Mouse (Mus musculus) thymus, postnatal 10 days (tissue): ENCODE data around the gene E130218I03Rik.

Source experiments
- DNase-seq, 2 experiments: peaks; one replicate each; pipeline ENCODE4 v3.0.0; 2021; ENCODE audit warnings: low spot score in 2 of 2

The E130218I03Rik gene

DNA sequence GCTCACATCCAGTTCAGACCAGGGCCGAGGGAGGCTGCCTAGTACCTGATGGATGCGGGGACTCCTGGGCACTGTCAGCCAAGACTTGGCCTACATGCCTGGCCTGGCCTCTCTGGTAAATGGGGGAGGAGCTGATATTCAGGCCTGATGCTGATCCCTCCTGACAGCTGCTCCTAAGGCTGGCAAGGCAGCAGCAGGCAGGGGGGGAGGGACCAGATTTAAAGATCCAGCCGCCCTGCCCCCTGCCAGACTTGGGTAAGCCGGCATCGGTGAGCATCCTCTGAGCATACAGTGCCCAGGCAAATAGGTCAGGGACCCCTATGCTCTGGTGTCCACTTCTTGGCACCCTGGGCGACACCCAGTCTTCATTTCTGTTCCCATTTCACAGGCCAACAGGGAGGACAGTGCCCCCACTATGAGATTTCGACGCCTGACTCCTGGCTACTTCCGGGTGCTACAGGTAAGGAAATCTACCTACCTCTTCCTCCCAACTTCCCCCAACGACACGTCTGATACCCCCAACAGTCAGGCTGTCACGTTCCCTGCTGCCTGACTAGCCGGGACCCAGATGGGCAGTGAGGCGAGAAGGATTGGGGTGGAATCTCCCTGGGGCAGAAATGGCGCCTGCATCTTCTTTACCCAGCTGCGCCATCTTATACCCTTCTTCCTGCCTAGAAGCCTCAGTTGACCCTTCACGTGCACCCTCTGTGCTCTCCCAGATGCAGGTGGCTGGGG is at the start of gene E130218I03Rik:
E130218I03Rik (plus strand) TSS at position 147 of the 735 bp plus-strand sequence.
- no peak for DNase-seq

DNA sequence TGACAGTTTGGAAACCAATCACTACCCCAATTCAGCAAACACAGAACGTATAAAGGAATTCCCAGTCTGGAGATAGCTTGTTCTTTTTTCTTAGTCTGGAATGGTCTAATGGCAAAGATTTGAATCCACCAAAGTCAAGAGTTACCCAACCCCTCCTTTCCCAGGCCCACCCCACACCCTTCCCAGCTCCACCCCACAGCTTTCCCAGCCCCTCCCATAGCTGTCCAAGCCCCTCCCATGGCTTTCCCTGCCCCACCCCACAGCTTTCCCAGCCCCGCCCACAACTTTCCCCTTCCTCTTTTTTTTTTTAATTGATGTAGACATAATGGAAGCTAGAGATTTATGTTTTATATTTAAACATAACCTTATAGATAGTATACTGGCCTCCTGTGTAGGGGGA is 44.1 kb upstream of the E130218I03Rik start:
- no peak for DNase-seq

DNA sequence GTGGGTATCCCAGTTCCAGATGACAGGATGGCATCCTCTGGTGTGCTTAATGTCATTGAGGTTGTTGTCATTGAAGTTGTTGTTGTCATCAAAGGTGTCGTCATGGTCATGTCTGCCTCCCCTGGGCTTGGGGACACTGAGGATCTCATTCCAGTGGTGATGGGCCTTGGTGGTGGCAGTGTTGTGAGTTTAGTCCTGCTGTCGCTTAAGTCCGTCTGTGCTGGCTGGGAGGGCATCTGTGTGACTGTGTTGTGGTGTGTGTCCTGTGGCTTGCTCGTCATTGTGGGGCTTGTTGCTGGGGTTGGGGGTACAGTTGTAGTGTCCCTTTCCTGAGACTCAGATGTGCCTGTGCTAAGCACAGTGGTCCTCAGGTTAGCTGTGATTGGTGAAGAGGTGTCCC is 40.6 kb upstream of the E130218I03Rik start, which contains the start of gene Gm7534:
Gm7534 (minus strand) TSS at position 101 of the 400 bp plus-strand sequence.
- no peak for DNase-seq

DNA sequence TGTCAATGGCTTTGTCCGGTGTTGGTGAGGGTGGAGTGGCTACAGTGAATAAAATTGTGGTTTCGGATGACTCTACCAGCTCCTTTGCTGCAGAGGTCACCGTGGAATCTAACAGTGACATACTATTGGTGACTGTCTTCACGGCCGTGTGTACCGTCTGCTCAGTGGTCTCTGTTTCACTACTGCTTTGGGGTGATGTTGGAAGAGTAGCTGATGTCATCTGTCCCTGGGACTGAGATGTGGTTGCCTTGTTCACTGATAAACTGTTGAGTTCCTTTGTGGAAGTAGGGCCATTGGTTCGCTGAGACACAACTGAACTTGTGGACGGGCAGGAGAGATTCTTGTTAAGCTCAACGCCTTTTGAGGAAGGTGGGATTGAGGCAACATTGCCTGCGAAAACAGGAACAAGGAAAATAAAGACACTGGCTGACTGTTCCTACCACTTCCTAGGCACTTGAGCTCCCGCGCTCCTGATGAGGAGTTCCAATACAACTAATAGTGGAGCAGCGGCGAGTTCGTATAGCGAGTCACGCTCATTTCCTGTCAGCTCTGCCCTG is 40.0 kb upstream of the E130218I03Rik start:
- DNase-seq: no peak

DNA sequence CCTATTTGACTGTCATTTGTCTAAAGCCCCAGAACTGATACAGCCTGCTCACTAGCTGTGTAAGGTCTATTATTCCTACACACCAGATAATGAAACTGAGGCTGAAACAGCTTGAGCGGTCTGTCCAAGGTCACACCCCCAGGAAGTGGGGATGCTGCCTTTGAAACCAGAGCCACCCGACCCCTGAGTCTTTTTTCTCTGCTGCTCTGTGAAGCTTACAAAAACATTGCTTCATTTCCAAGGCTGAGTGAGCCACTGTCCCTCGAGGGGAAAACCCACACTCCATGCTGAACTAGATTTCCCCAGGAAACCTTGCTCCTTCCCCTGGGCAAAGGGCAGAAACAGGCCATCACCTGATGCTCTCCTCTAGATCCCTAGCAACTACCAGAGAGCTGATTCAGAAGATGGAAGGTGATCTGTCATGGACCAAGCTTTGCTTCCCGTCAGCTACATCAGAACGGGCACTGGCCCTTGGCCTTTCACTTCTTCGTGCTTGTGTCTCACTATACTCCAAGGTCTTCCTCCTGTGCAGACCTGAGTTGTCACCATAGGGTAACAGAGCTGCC is 36.9 kb upstream of the E130218I03Rik start:
- no peak for DNase-seq

DNA sequence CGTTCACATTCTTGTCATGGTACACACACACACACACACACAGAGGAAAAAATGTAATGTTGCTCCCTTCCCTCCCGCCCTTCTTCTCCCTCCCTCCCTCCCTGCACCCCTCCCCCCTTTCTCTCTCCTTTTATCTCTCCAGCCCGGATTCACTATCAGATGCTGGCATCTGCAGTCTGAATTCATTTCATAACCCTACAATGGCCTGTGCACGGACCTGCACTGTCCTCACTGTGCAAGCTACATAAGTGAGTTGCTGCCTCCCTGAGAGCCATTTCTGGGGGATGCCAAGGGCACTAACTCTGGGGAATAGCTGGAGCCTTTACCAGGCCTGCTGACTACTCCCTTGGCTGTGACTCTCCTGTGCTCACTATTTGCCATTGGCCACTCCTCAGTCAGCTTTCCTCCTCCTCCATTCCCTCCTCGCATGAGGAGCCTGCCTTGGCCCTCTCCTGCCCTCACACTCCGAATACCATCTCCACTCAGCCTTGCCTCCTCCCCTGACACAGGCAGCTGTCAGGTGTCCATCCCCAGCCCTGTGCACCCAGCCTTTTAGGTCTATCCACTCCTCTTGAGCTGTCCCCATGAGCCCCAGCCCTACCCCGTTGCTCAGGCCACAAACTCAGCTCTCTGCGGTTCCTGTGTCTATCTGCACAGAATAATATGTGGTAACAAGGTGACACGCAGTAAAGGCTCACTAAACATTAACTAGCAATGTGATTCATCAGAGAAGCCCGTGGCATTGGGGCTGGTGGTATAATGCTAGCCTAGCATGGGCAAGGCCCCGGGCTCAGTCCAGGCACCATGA is 20.5 kb upstream of the E130218I03Rik start:
- no peak for DNase-seq

DNA sequence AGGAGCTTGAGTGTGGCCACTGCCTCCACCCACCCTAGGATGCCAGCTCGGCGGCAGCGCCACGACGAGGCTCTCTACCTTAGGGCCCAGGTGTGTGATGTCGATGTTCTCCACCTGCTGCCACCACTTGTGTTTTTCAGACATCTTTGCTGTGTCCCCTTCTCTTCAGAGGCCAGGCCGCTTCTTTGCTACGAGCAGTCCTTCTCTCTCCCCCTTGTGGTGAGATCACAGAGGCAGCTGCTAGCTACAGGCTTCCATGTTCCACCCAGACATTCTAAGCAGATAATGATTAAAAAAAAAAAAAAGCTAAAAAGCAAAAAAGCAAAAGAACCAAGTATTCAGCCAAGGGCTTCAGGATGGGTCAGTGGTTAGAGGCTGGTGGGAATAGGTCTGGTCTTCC is 16.3 kb upstream of the E130218I03Rik start, which contains the start of gene Catsper4:
Catsper4 (minus strand) TSS at position 190 of the 400 bp plus-strand sequence.
- peak in 1 of 2 experiments; percentile 31 for DNase-seq

DNA sequence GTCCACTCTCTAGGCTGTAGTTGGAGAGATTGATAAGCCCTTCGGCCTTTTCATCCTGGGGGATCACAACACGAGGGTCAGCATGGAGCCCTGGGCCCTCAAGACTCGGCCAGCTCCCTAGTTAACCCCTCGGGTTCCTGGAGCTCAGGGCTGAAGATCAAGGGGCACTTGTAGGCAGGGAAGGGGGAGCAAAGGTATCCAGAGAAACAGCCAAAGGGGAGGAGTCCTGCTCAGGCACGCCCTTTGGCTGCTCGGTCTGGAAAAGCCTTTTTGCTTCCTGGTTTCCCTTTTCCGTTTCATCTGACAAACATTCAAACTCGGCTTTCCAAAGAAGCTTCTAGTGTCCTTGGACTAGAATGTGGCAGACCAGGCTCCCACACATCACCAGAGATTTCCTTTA is 13.0 kb upstream of the E130218I03Rik start:
- DNase-seq: no peak

DNA sequence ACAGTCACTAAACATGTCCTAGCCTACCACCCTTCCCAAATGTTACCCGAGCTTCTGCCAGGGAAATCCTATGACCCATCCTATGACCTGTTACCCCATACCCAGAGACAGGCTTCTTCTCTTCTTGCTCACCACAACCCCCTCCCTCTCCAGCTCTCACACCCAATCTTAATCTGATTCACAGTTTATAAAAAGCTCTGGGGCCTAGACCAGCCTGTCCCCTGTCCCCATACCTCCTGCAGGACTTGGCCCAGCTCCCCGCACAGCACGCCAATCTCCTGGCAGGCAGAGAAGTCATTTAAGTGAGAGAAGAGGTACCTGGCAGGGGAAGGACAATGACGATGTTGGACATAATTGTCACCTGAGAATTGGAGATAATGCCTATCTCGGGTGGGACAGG is 8.6 kb upstream of the E130218I03Rik start:
- DNase-seq: no peak

DNA sequence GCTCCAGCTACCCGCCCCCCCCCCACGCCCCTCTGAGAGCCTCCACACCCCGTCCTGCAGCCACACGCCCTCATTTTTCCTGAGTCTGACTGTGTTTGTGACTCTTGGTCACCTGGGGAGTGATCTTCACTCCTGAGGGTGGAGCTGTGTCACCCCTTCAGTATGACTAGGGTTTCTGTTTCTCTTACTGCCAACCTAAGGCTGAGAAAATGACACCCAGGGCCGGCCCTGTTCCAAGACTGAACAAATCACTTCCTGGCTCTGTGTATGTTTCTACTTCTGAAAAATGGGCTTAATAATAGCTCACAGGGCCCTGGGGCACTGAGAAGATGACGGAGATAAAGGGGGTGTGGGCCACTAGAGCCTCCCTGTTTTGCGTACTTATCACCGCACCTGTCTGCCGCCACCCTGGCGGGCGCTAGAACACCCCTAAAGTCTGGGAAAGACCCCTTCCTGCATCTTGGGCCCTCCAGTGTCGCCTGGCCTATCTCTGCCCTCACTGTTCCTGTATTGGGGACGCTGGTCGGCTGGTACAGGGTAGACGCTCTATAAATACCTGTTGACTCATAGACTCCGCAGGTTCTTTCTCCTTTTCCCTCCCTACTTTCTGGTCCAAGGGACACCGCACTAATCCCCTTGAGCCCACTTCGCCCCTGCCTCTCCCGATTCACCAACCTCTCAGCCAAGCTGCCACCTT is 5.7 kb upstream of the E130218I03Rik start:
- DNase-seq: no peak

DNA sequence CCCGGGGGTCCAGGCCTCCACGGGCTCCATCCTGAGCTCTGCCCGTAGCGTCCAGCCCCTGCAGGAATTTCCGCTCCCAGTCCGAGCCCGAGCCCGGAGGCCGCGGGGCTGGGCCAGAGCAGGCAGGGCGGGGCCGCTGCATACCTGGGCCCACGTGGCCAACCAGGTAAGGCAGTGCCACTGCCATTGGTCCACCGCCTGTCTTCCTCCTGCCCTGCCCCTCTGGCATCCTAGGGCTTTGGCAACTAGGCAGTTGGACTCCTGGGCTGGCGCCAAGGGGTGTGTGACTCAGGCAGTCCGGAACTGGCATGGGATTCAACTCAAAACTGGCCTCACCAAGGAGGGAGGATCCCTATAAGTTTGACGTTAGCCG is 5.2 kb upstream of the E130218I03Rik start, which contains the start of gene Cnksr1:
Cnksr1 (minus strand) TSS at position 121 of the 373 bp plus-strand sequence.
- DNase-seq: no peak

DNA sequence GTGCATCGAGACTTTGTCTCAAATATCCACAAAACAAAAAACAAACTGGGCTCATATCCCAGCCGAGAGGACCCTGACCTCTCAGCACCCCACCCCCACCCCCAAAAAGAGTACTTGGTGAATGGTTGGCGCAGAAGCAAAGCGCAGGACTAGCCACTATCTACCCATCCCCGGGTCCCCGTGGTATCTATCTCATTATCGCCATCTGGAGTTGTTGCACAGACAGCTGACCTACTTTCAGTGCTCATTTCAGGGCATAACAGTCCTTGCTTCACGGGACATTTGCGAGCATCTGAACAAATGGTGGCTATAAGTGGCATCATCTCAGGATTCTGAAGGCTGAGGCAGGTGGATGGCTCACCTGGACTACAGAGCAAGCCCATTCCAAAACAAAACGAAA is 4.8 kb upstream of the E130218I03Rik start:
- no peak for DNase-seq

DNA sequence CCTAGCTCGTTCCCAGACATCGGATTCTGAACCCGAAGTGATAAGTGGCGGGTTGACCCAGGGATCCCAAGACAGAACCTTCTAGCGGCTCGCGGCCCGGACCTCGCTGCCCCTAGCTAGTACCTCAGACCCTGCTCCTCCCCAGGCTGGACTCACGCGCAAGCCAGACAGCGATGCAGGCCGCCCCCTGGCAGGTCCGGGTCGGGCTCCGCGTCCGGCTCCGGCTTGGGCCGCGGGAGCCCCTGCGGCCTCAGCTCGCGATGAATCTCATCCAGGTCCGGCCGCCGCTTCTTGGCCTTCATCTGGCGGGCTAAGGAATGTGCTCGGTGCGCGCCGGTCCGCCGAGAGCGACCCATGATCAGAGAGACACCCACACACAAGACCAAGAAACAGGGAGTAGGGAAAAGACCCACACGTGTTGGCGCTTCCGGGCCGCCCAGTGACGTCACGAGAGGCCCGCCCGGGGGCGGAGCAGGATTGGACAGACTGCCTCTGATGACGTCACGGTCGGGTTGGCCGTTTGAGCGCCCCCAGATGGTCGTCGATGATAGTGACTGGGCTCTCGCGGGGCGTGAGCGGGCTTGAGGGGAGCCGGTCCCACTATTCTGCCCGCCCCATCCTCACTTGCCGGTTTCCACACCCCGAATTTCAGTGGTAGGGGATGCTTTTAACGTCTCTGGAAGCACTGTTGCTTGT is 1.8 kb downstream of the E130218I03Rik start, which contains the start of gene Zfp593:
Zfp593 (minus strand) TSS at position 445 of the 696 bp plus-strand sequence.
- DNase-seq: peak; percentile 92 to 98

DNA sequence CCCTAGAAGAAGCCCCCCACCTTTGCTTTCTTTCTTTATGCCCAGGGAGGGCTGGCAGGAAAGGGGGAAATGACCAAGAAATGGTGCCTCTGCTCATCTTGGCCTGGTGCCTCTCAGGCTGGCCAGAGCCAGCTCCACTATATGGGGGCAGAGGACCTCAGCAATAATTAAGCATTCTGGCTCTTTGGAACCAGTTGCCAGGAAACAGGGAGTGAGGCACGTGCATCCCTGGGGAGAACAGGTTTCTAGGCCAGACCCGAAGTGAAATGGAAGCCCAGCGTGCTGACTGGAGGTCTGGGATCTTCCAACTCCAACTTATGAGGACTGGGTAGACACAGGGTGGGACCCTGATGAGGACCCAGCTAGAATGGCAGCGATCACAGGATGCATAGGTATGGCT is 2.8 kb downstream of the E130218I03Rik start:
- no peak for DNase-seq

DNA sequence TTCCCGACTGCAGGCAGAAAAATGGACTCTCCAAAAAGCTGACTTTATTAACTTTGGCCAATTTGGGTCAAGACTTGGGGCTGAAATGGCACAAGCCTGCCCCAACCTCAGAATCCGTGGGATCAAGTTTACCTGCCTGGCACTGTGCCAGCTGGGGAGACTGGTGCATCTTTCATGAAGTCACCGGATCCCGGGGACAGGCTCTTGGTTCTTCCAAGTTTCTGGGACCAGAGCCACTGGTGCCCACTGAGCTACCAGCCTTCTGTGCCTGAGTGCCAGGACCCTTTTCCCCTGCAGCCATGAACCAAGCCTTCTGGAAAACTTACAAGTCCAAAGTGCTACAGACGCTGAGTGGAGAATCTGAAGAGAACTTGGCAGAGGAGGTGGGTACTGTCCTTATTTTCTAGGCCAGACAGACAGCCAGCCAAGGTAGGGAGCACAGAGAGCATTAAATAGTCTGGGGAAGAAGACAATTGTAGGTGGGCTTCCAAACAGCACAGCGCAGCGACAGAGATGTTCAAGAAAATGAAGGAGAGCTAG is 3.3 kb downstream of the E130218I03Rik start, which contains the start of gene Gm30191:
Gm30191 (plus strand) TSS at position 217 of the 540 bp plus-strand sequence.
- no peak for DNase-seq

DNA sequence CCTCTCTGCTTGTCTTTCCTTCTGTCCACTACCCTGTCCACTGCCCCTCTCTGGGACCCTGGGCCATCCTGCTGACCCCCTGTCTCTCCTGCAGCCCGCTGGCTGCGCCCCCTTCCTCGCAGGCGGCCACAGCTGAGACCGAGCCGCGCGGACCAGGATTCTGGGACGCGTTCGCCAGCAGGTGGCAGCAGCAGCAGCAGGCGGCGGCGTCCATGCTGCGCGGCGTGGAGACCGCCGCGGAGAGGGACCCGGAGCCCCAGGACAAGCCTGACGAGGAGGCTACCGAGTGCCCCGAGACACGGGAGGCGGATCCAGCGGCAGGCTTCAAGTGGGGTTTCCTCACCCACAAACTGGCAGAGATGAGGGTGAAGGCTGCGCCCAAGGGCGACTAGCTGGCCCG is 6.2 kb downstream of the E130218I03Rik start:
- DNase-seq: peak; percentile 42 to 82

DNA sequence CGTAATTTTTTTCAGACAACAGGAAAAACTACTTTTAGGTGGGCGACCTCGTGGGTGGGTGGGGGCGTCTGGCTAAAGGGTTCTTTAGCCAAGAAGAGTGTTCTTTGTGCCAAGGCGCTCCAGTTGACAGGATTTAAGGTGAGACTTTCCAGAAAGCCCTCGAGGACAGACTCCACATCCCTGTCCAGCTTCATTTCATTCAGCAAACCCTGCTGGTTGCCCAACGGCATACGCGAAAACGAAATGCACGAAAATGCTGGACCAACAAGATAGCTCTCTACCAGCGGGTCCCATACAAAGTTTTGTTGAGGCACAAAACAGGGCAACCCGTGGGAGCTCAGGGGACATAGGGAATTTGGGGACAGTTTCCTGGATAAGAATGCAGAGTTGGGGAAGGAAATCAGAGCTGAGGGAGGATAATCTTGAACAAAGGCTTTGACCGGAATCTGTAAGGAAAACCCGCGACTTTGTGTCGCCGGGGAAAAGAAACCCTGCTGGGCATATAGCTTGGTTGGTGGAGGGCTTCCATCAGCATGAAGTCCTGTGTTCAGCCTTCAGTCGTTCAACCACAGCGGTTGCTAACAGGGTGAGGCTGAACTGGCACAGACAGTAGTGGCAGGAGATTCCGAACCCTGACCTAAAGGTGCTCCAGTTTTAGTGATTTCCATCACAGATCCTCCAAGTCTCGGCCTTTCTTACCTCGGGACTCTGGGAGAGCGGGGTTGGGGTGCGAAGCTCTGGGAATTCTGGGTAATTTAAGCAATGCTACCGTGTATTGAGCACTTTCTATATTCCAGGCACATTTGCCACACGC is 6.9 kb downstream of the E130218I03Rik start:
- no peak for DNase-seq

DNA sequence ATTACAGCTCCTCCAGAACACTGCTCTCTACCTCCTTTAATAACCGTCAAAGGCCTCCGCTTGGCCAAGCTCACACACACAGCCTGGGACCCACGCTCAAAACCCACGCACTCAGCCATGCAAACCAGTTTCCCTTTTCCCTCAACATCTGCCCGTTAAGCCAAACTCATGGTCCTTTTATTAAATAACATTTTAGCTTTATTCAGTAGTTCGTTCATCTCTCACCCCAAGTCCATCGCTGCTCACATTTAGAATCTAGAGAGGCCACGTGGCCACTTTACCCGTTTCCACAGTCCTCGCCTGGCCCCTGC is 7.4 kb downstream of the E130218I03Rik start:
- DNase-seq: no peak

DNA sequence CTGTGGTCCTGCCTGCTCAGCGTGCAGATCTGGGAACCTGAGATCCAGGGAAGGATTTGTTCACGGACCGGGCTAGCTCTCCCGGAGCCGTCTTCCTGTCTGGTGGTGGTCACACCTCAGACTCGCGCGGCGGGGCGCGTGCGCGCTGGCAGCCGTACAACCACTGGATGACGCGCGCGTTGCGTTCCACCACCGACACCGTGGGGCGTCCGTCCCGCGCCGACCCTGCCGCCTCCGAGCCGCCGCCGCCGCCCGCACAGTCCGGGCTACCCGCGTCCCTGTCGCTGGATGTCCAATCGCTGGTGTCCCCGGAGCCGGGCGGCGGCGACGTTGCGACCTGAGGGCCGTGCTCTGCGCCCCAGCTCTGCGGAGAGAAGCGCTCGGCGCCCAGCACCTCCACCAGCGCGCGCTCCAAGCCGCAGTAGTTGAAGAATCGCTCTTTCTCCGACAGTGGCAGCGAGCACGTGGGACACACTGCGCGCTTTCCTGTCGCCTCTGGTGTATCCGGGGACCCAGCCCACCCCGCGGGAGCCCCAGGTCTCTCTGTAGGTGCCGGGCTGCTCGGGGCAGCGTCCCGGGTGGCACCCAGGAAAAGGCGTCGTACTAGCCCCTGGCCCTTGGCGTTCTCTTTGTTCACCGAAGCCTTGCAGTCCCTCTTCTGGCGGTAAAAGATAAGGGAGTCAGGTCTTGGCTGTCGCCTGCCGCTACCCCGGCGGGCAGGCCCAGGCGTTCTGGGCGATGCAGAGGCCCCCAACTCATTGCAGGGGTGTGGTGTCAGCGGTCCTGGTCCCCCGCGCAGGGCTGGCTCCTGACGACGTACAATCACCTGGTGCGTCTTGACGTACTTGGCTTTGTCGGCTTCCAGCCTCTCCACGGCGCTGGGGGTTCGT is 8.0 kb downstream of the E130218I03Rik start:
- peak; percentile 29 to 52 for DNase-seq
